Mouse (Mus musculus) E14TG2a.4 (cell line): Measurements from ENCODE around the gene Tbc1d14.

Experiments used
- H3K27me3 ChIP-seq: 2 replicates; pipeline ENCODE4 v1.6.1; 2014; ENCODE audit warnings: low read length, control low read depth; ENCODE audit not compliant: insufficient read depth
- H3K36me3 ChIP-seq: 2 replicates; pipeline ENCODE4 v1.6.1; 2014; ENCODE audit warnings: low read length, control low read depth; ENCODE audit not compliant: insufficient read depth
- H3K4me1 ChIP-seq: replicated peaks from 2 replicates; pipeline ENCODE4 v1.6.1; 2014; ENCODE audit warnings: low read depth, low read length, control low read depth
- H3K4me3 ChIP-seq: replicated peaks from 2 replicates; pipeline ENCODE4 v1.5.1; 2014; ENCODE audit warnings: mild to moderate bottlenecking, low read length
- H3K9me3 ChIP-seq: 2 replicates; pipeline ENCODE4 v1.6.1; 2014; ENCODE audit warnings: low read length, control low read depth
- CTCF ChIP-seq: conservative IDR thresholded peaks from 2 replicates; pipeline ENCODE4 v1.5.1; 2014; ENCODE audit warnings: low read length
- NANOG ChIP-seq: IDR thresholded peaks from 2 replicates; pipeline ENCODE4 v1.6.1; 2014; ENCODE audit warnings: borderline replicate concordance, low read length, mixed read lengths
- POU5F1 ChIP-seq: IDR thresholded peaks from 2 replicates; pipeline ENCODE4 v1.6.1; 2014; ENCODE audit warnings: low read length, borderline replicate concordance

Tbc1d14 gene

DNA sequence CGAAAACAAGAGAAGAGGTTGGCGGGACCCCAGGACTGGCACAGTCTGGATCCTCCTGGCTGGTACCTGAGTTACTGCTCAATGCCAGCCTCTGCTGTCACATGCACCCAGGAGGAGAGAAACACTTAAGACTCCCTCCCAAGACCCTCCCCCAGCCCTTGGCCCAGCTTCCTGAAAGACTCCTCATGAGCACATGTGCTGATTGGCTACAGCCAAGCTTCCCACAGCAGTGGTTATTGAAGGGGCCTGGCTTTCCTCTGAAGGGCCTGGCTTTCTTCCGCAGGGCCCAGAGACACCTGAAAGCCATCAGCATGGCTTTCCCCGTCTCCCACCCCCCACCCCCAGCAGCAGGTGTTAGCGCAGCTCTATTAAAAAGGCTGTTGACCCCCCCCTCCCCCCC is at the start of gene Tbc1d14:
Gene Tbc1d14 (minus strand): TSS at position 101 of the 400 bp plus-strand sequence.
- H3K36me3 ChIP-seq: no peaks in the 10 kb centered on the region
- no peak for TF ChIP-seq POU5F1
- no peak for TF ChIP-seq NANOG
- TF ChIP-seq CTCF: no peak
- H3K27me3 ChIP-seq: 0 out of 2 replicates have a peak, but pooled peaks cover 2% of the 10 kb centered on the region
- peak within 1 kb of the TSS; percentile 51 for H3K4me3 ChIP-seq
- H3K4me1 ChIP-seq: peaks cover 30% of the 10 kb centered on the region
- H3K9me3 ChIP-seq: no peaks in the 10 kb centered on the region

DNA sequence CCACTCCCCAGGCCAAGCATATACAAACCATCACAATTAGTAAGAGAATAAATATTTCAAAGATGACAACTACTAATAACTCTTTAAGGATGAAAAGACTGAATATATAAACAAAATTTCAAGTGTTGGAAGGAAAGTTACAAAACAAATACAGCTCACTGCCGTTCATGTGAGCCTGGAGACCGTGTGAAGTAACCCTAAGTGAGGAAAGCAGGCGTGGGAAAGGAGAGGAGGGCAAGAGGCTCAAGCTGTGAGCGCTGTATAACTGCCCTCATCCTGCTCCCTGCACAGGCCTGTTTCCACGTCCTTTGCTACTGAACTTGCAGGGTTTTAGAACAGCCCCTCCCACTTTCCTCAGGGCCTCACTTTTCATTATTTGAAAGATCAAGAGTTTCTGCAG is 32.5 kb upstream of the Tbc1d14 start:
- Histone ChIP-seq H3K4me3 (no peak overlapping the region), H3K4me1 (no peaks in the 10 kb centered on the region), H3K27me3 (no peaks in the 10 kb centered on the region), H3K36me3 (peaks cover 10% of the 10 kb centered on the region; the same call in 1 of the 2 replicates), H3K9me3 (peaks cover 12% of the 10 kb centered on the region)
- no peak for TF ChIP-seq POU5F1
- no peak for TF ChIP-seq CTCF
- TF ChIP-seq NANOG: no peak

- no peak for TF ChIP-seq POU5F1
- TF ChIP-seq CTCF: no peak
- TF ChIP-seq NANOG: no peak
- Histone ChIP-seq H3K36me3 (peaks cover 10% of the 10 kb centered on the region; the same call in 1 of the 2 replicates), H3K9me3 (peaks cover 12% of the 10 kb centered on the region), H3K4me3 (no peak overlapping the region), H3K27me3 (no peaks in the 10 kb centered on the region), H3K4me1 (no peaks in the 10 kb centered on the region)
These were observed 30.6 kb upstream of the Tbc1d14 start for GRCm38 (mm10) chr5:36623670-36624069.

DNA sequence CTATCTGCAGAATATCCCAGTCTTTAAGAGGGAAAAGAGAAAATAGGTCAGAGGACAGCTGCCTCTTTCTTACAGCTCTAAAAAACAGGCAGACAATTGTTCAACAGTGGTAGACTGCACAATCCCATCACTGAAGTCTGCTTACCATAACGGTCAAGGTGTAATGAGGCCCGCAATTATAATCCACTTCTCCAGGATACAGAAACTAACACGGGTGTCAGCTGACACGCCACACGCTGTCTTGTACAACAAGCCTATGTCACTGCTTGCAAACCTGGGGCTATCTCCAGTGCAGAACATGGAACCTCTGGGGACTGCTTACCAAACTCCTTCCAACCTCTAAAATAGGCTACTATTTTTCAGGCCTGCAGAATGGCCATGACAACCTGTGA is 28.0 kb upstream of the Tbc1d14 start:
- no peak overlapping the region for H3K4me3 ChIP-seq
- H3K27me3 ChIP-seq: no peaks in the 10 kb centered on the region
- H3K4me1 ChIP-seq: no peaks in the 10 kb centered on the region
- peaks cover 12% of the 10 kb centered on the region for H3K9me3 ChIP-seq
- TF ChIP-seq POU5F1 (no peak), NANOG (no peak), CTCF (no peak)
- H3K36me3 ChIP-seq: peaks cover 17% of the 10 kb centered on the region

DNA sequence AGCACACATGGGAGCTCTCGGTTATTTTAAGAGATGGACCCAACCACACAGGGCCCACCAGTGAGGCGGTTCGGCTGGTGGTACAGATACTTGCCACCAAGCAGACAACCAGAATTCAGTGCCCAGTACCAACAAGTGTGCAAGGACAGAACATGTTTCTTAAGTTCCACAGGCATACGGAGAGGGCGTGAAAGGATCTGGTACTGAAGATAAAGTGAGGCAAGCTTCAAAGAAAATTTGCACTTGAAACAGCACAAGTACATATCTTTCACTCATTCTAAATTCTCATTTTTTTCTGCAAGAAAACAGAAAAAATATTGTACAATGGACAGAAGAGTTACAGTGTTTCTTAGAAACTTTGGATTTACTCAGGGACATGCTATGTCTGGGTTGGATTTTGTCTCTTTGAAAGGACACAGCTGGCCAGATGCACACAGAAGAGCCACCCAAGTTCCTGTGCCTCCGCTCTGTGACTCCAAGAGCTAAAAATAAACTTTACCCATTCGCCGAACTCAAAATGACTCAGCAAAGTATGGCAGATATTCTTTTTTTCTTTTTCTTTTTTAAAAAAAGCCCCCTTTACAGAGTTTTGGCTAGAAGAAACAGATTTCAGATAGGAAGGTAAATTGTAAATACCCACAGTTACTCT is 27.5 kb upstream of the Tbc1d14 start:
- TF ChIP-seq NANOG (no peak), POU5F1 (no peak), CTCF (no peak)
- H3K4me3 ChIP-seq: no peak overlapping the region

GRCm38 (mm10) chr5:36618890-36619289 is 25.8 kb upstream of the Tbc1d14 start:
- Histone ChIP-seq H3K36me3 (peaks cover 35% of the 10 kb centered on the region), H3K4me1 (no peaks in the 10 kb centered on the region), H3K4me3 (no peak overlapping the region), H3K27me3 (no peaks in the 10 kb centered on the region), H3K9me3 (peaks cover 2% of the 10 kb centered on the region)
- no peak for TF ChIP-seq POU5F1
- TF ChIP-seq CTCF: no peak
- no peak for TF ChIP-seq NANOG

More for the DNA sequence above, 27.5 kb upstream of the Tbc1d14 start:
- Histone ChIP-seq H3K36me3 (peaks cover 22% of the 10 kb centered on the region), H3K4me1 (no peaks in the 10 kb centered on the region), H3K9me3 (peaks cover 12% of the 10 kb centered on the region), H3K27me3 (no peaks in the 10 kb centered on the region)

DNA sequence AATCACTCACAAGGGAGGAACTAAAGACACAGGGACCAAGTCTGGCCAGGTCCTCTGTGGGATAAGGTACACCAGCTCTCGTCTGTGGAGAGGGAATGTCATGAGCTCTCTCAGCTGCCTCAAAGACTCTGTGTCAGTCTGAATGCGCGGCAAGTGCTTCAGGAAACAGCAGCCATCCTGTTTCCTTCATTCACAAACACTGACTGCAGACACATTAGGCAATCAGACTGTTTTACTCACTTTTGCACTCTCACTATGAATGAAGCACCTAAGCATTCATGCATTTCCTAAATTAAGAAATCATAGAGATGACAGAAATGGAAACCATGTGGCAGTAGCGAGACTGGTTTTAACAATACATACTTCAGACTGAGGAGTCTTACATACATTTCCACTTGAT is 25.3 kb upstream of the Tbc1d14 start:
- H3K9me3 ChIP-seq: no peaks in the 10 kb centered on the region
- no peak overlapping the region for H3K4me3 ChIP-seq
- no peaks in the 10 kb centered on the region for H3K4me1 ChIP-seq
- peaks cover 40% of the 10 kb centered on the region for H3K36me3 ChIP-seq
- TF ChIP-seq NANOG: no peak
- TF ChIP-seq POU5F1: no peak
- TF ChIP-seq CTCF: no peak
- H3K27me3 ChIP-seq: no peaks in the 10 kb centered on the region

GRCm38 (mm10) chr5:36614124-36614523 is 21.0 kb upstream of the Tbc1d14 start:
- Histone ChIP-seq H3K4me3 (no peak overlapping the region), H3K36me3 (peaks cover 50% of the 10 kb centered on the region), H3K27me3 (no peaks in the 10 kb centered on the region), H3K4me1 (no peaks in the 10 kb centered on the region), H3K9me3 (no peaks in the 10 kb centered on the region)
- TF ChIP-seq NANOG (no peak), CTCF (no peak), POU5F1 (no peak)

DNA sequence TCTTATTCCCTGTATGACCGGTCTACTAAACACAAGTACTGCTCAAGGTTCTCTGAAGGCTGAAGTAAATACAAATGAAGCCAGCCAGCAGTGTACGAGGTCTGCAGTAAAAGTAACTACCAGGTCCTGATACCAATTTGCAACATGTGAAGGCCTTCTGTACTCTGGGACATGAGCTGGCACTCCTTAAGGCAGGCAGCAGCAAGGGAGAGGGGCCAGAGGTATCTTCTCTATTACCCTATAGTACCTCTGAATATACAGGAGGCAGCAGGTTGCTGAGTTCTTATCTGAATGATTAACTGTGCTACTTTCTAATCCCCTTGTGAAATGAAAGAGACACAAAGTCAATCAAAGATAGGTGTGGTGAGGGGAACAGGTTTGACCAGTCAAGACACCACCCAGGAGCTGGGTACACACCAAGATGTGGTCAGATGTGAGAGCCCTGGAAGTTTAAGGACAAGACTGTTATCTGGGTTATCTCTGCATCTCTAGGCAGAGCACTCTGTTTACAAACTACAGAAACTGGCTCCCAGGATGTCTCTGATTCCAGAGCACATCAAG is 15.9 kb upstream of the Tbc1d14 start:
- no peaks in the 10 kb centered on the region for H3K27me3 ChIP-seq
- TF ChIP-seq NANOG: no peak
- no peak for TF ChIP-seq CTCF

More for the DNA sequence above, 15.9 kb upstream of the Tbc1d14 start:
- no peak overlapping the region for H3K4me3 ChIP-seq
- peaks cover 48% of the 10 kb centered on the region for H3K36me3 ChIP-seq
- H3K4me1 ChIP-seq: no peaks in the 10 kb centered on the region
- H3K9me3 ChIP-seq: no peaks in the 10 kb centered on the region
